Mouse (Mus musculus) thymus, adult 2 months (tissue): ENCODE measurements at regions not wholly inside any gene's neighbourhood (a gene's known extent, or its start where the extent isn't known, plus 50 kb on each side); places are given as distances from the start of the nearest gene placed in this dataset.

Experiments
- DNase-seq: peaks from one replicate; pipeline ENCODE4 v3.0.0; 2021
- H3K27ac ChIP-seq: fragments of 200-500 bp; 2 replicates; pipeline ENCODE4 v1.5.1; 2012; ENCODE audit warnings: low read length, control low read depth; ENCODE audit not compliant: control insufficient read depth, insufficient read depth
- H3K27me3 ChIP-seq: fragments of 200-500 bp; 2 replicates; pipeline ENCODE4 v1.6.1; 2012; ENCODE audit warnings: mild to moderate bottlenecking, low read length, moderate library complexity, mixed read lengths; ENCODE audit not compliant: control insufficient read depth, insufficient read depth
- H3K36me3 ChIP-seq: fragments of 200-500 bp; 2 replicates; pipeline ENCODE4 v1.6.1; 2012; ENCODE audit warnings: mild to moderate bottlenecking, low read length, moderate library complexity; ENCODE audit not compliant: control insufficient read depth, insufficient read depth
- H3K4me1 ChIP-seq: fragments of 200-500 bp; replicated peaks from 2 replicates; pipeline ENCODE4 v1.6.1; 2012; ENCODE audit warnings: low read length; ENCODE audit not compliant: control insufficient read depth, insufficient read depth
- H3K4me3 ChIP-seq: fragments of 200-500 bp; 2 replicates; pipeline ENCODE4 v1.5.1; 2012; ENCODE audit warnings: mild to moderate bottlenecking, low read length, control low read depth, moderate library complexity; ENCODE audit not compliant: control insufficient read depth, insufficient read depth
- CTCF ChIP-seq: fragments of 200-500 bp; IDR thresholded peaks from 2 replicates; pipeline ENCODE4 v1.5.1; 2012; ENCODE audit warnings: mild to moderate bottlenecking, control low read depth, low read length, moderate library complexity, borderline replicate concordance; ENCODE audit not compliant: control insufficient read depth, poor library complexity, insufficient read depth; ENCODE audit errors: extremely low read depth
- POLR2A ChIP-seq: fragments of 200-500 bp; IDR thresholded peaks from 2 replicates; pipeline ENCODE4 v1.6.1; 2012; ENCODE audit warnings: mild to moderate bottlenecking, low read length, control low read depth, moderate library complexity; ENCODE audit not compliant: control insufficient read depth, poor library complexity, insufficient read depth; ENCODE audit errors: extremely low read depth
- WGBS: fragments of 180-500 bp; shearing (Covaris S2); methylation state at CpG from one replicate; pipeline ENCODE4 v1.1.7; 2018; 5-methylcytosine and 5-hydroxymethylcytosine counted together

DNA sequence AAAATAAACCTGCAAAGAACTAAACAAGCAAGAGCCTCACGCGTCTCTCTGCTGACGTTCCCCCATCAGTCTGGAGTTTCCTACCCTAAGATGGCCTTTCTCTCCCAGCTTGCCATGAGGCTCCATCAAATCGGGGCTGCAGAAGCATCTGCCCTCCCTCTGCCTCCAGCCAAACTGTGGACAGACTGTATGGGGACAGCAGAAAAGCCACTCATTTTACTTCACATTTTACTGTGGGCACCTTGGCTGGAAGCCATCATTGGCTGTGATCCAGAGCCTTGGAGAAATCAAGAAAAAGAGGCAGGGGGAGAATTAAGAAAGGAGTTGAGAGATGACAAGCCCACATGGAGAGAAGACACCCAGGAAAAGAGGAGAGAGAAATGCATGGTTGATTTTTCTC lies 225.9 kb upstream of the 3110018I06Rik start:
- WGBS, result 97% methylated on average over 4 of the region's 4 CpGs
- DNase-seq, result no peak

GRCm38 (mm10) chr12:107266696-107267095 lies 221.7 kb upstream of the 3110018I06Rik start:
- TF ChIP-seq POLR2A, result no peak
- TF ChIP-seq CTCF, result no peak
- Histone ChIP-seq H3K27ac (no peak overlapping the region), H3K27me3 (no peaks in the 10 kb centered on the region), H3K4me3 (no peak overlapping the region), H3K36me3 (no peaks in the 10 kb centered on the region), H3K4me1 (peaks cover 31% of the 10 kb centered on the region)
- 98% methylated on average over 2 of the region's 2 CpGs for WGBS
- DNase-seq, result no peak

More for the DNA sequence above, 225.9 kb upstream of the 3110018I06Rik start:
- TF ChIP-seq POLR2A (no peak), CTCF (no peak)
- Histone ChIP-seq H3K4me3 (no peak overlapping the region), H3K36me3 (no peaks in the 10 kb centered on the region), H3K27ac (no peak overlapping the region), H3K4me1 (peaks cover 22% of the 10 kb centered on the region), H3K27me3 (no peaks in the 10 kb centered on the region)

DNA sequence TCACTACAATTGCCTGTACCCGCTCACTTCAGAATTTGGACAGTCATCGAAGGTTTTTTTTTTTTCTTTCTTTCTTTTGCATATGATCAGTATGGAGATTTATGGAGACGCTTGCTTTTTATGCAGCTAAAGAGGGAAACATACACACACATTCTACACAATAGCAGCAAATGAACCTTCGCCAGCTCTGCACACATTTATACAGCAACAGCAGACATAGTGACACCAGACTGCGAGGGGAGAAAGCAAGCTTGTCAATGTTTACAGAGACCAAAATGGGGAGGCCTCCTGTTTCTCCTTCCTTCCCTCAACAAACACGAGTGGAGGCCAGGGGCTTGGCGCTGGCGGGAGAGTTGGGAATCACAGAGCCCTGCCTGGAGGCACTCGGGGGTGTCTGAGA lies 202.8 kb upstream of the 3110018I06Rik start:
- DNase-seq, result no peak
- H3K4me1 ChIP-seq, result peaks cover 13% of the 10 kb centered on the region
- no peak overlapping the region for H3K4me3 ChIP-seq
- H3K36me3 ChIP-seq, result no peaks in the 10 kb centered on the region
- 89% methylated on average over 9 of the region's 9 CpGs for WGBS
- H3K27me3 ChIP-seq, result no peaks in the 10 kb centered on the region
- TF ChIP-seq CTCF (no peak), POLR2A (no peak)
- no peak overlapping the region for H3K27ac ChIP-seq

DNA sequence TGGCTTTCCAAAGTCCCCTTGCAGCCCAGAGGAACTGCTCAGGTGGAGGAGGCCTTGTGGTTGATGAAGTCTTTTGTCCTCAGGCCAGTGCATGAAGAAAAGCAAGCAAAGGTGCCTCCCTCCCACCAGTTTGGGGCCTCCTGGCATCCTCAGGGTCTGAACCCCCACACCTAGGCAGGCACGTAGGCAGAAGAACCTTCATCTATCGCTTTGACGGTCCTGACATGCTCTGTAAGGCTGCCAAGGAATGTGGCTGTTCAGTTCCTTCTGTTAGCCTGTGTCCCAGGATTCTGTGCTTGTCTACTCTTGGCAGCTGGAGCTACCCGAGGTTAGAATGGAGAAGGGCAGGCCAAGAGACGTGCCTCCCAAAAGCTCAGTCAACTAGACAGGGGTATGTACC lies 197.1 kb upstream of the 3110018I06Rik start:
- Histone ChIP-seq H3K36me3 (no peaks in the 10 kb centered on the region), H3K27me3 (no peaks in the 10 kb centered on the region), H3K27ac (no peak overlapping the region), H3K4me1 (peaks cover 11% of the 10 kb centered on the region), H3K4me3 (no peak overlapping the region)
- TF ChIP-seq POLR2A (no peak), CTCF (no peak)
- WGBS, result 89% methylated on average over 5 of the region's 5 CpGs
- no peak for DNase-seq

DNA sequence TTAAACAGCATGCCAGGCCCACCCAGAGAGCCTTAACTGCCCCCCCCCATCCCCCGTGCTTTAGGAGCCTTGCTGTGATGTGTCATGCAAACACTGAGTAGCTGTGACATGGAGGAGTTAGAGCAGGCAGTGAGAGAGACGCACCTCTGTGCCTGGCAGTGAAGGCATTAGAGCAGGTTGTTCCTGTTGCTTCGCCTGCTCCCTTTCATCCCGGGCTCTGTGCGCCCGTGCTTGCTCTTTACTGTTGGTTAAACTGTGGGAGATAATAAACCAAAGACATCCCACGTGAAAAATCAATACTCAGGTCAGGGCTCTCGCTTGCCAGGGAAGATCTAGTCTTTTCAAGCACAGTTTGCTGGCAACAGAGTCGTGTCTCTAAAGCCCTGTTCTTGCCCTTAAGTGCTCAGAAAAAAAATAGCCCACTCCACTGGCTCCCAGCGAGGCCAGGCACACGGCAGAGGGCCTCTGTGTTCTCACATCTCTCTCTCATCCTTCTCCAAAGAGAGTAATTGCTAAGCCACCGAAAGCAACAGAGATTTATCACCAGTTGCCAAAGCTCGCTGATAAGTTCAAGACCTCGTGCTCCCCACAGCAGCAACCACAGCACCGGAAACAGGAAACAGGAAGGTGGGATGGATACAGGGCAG lies 181.2 kb upstream of the 3110018I06Rik start:
- peak; percentile 31 for DNase-seq
- 28% methylated on average over 15 of the region's 15 CpGs for WGBS
- Histone ChIP-seq H3K27ac (peak overlapping the region; percentile 9; the same call in 1 of the 2 replicates), H3K4me1 (peaks cover 10% of the 10 kb centered on the region), H3K36me3 (no peaks in the 10 kb centered on the region), H3K4me3 (no peak overlapping the region), H3K27me3 (no peaks in the 10 kb centered on the region)
- TF ChIP-seq POLR2A (no peak), CTCF (no peak)

GRCm38 (mm10) chr12:107315446-107315845 lies 173.0 kb upstream of the 3110018I06Rik start:
- H3K27ac ChIP-seq, result no peak overlapping the region
- peaks cover 5% of the 10 kb centered on the region for H3K4me1 ChIP-seq
- TF ChIP-seq CTCF (no peak), POLR2A (no peak)
- H3K27me3 ChIP-seq, result no peaks in the 10 kb centered on the region
- 97% methylated on average over 4 of the region's 4 CpGs for WGBS
- no peak overlapping the region for H3K4me3 ChIP-seq
- no peak for DNase-seq
- H3K36me3 ChIP-seq, result no peaks in the 10 kb centered on the region

DNA sequence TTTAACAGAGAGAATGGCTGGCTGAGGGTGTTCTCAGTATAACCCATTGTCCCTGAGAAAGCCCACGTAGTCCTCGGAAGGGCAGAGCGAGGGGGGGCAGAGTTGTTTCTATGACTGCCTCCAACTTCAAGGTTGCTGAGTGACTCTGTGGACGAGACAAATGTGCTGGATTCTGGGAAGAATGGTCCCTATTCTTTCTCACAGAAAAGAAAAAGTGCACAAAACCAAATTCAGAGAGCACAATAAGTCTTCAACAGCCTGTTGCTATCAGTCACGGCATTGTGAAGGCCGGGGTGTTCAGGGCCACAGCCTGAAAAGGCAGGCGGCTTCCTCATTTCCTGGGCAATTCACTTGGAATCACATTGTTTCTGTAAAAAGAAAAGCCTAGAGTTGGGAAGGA lies 165.6 kb upstream of the 3110018I06Rik start:
- WGBS, result 86% methylated on average over 7 of the region's 7 CpGs
- DNase-seq, result no peak
- Histone ChIP-seq H3K4me1 (no peaks in the 10 kb centered on the region), H3K36me3 (no peaks in the 10 kb centered on the region), H3K4me3 (no peak overlapping the region), H3K27ac (no peak overlapping the region), H3K27me3 (no peaks in the 10 kb centered on the region)
- TF ChIP-seq CTCF (no peak), POLR2A (no peak)
